Mouse (Mus musculus): ENCODE results near the gene Faah. TPM values are rescaled to one million over a fixed set of nuclear protein-coding genes. Genes with fewer than 3 reads are reported as not detected.

Faah gene
- total RNA-seq, 4 experiments from 2014 or later = 125 to 145 (median 136) TPM

GRCm38 (mm10) chr4:116001206-116001605 lies 16.5 kb downstream of the Faah start:
- DNase-seq (ENCODE audit: low spot score in 2 of 2) = no peak

DNA sequence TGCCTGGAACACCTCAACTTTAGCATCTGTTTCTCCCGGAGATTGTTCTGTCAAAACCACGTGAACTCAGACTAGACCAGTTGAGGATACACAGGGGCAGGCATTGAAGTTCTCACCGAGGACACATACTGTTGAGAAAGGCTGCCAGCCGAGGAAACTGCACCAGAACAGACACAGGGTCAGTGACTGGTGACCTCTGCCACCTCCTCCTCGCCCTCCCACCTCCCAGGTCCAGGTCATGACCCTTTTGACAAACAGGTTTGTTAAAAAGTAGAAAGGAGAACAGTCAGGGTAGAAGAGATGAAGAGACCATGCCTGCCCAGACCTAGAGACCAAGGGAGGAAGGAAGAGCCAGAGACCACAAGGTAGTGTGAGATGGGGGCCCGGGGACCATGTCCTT lies 17.1 kb downstream of the Faah start:
- no peak for DNase-seq (ENCODE audit: low spot score in 2 of 2)

- DNase-seq (ENCODE audit: low spot score in 2 of 2) = no peak
Measured at GRCm38 (mm10) chr4:115996729-115997128, 21.0 kb downstream of the Faah start.

DNA sequence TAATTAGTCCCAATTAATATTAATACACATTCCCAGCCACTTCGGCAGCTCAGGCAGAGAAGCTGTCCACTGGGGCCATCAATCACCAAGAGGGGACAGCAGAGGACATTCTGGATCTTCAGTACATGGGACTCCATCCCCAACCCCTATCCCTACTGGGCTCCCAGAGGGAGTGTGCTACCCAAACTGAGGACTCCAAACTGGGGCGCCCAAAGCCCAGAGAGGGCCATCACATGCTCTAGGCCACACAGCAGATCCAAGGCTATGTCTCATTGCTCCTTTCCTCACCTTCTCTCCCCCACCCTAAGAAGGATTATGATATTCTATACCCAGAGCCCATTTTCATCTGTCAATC lies 22.4 kb downstream of the Faah start:
- DNase-seq (ENCODE audit: low spot score in 2 of 2) = no peak

GRCm38 (mm10) chr4:115994662-115995375 lies 22.9 kb downstream of the Faah start:
- no peak for DNase-seq (ENCODE audit: low spot score in 2 of 2)

DNA sequence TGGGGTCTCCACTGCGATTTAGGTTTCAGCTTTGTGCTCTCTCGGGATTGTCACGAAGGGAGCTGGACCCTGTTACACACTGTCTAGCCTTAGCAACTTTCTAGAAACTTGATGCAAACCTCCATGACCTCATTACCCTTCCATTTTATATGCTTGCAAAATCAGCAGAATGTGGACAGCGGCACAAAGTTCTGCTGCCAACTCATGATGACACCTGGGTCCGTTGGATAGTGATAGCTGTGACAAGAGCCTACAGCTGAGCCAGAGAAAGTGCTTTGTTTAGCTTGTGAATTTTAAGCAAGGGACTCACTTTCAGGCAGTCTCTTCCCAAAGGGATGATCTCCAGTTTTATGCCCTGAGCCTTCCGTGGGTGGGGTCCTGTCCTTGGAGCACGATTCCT lies 28.3 kb downstream of the Faah start:
- DNase-seq (ENCODE audit: low spot score in 2 of 2) = no peak

DNA sequence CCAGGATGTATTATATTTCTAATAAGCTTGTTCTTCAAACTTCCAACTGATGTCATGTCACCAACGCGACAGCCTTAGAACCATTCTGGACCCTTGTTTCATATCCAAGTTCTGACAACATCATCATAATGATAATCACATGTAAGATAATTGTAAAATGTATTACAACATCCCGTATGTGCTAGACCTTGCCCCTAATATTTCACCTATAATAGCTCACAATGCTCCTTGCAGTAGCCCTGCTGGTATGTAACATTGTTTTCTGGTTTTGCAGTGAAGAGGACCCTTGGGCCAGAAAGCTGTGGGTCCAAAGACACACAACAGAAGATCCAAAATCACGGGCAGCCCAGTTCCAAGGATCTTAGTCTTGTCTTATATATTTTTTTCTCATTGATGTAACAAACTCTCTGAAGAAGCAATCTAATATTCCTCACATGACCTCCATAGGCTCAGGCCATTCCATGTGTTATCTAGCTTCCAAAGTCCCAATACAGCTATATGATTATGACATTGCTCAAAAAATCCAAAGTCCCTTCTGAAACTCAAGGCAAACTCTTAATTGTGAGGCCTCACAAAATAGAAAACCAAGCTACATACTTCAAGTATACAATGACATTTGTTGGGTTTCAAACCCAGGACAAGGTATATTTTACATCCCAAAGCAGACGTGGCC lies 29.7 kb downstream of the Faah start:
- no peak for DNase-seq (ENCODE audit: low spot score in 2 of 2)

DNA sequence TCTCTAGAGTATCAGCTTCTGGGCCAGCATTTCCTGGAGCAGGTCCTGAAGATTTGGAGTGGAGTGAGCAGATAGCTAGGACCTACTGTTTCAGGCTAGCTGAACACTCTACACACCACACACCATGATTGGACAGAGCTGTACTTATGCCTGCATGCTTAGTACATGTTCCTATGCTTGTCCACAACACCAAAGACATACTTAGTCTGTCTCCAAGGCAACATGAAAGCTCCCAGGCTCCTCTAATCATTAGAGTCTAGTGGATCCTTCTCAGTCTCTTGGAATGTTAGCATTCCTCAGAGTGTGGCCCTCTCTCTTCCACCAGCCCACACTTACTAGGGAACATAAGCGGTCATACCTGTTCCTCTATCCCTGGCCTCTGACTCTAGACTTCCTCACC lies 30.3 kb downstream of the Faah start:
- no peak for DNase-seq (ENCODE audit: low spot score in 2 of 2)

DNA sequence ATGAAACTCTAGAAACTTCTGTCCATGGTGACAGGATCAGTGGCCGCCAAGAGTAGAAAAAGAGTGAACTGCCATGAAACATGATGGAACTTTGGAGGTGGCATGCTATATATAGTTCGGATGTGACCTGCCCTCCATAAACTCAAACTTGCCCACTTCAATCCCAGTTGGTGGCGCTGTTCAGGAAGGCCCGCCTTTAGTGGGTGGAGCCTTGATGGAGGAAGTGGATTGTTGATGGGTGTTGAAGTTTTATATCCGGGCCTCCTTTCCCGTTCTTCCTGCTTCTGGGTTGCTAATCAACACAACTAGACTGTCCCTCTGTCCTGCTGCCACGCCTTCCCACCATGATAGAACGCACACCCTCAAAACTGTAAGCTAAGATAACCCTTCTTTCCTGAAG lies 32.8 kb downstream of the Faah start:
- no peak for DNase-seq (ENCODE audit: low spot score in 2 of 2)

GRCm38 (mm10) chr4:115984111-115984510 lies 33.6 kb downstream of the Faah start:
- DNase-seq (ENCODE audit: low spot score in 2 of 2) = peak; percentile 55 to 84

- peak in 1 of 2 experiments; percentile 76 for DNase-seq (ENCODE audit: low spot score in 2 of 2)
Measured at GRCm38 (mm10) chr4:115980676-115981075, 37.0 kb downstream of the Faah start.

DNA sequence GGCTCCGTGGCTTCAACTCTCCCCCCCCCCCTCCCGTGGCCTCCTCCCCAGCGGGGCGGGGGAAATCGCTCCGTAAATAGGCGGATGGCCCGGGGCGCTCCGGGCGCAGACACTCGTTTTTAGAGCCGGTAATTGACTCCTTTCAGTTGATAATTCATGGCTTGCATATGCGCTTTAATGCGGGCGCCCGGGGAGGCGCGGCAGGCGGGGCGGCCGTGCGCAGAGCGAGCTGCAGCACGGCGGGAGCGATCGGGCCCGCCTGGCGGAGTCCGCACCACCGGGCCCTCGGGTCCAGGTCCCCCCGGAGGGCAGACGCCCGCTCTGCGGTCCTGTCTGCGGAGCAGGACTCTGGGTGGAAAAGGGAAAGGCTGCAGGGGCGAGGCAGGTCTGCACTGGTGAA lies 38.3 kb downstream of the Faah start:
- no peak for DNase-seq (ENCODE audit: low spot score in 2 of 2)

DNA sequence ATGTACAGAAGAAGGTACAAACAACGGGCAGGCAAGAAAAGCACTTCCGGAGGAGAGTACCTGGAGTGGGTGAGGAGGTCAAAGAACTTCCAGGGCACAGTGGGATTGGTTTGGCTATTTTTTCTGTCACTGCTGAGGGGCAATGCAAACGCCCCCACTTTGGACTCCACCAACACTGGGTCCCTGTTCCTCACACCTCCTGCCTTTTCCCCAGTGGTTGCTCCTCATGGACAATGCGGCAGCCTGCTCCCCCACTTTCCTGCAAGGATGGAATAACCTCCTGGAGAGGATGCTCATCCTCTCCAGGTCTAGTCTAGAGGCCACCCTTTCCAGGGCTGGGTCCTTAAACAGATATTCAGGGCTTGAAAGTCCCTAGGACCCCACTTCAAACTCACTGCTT lies 38.8 kb downstream of the Faah start:
- DNase-seq (ENCODE audit: low spot score in 2 of 2) = no peak

- DNase-seq (ENCODE audit: low spot score in 2 of 2) = no peak
Measured at GRCm38 (mm10) chr4:115972543-115972942, 45.2 kb downstream of the Faah start.

- no peak for DNase-seq (ENCODE audit: low spot score in 2 of 2)
Measured at GRCm38 (mm10) chr4:115964446-115964845, 53.3 kb downstream of the Faah start.

DNA sequence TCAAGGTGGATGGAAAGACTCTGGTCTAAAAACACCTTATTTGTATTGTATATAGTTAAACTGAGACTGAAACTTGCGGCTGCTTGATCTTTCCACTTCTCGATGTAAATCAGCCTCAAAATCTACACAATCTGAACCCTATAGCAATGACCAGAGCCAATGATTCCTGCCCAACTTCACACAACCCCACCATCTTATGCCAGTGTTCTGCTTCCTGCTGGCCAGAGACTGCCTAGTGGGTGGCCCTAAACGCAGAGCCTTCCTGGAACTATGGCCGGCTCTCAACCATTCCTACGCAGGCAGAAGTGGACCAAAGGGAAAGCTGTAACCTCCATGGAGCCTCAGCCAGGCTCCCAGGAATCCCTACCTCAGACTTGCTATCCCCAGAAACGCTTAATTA lies 54.0 kb downstream of the Faah start:
- DNase-seq (ENCODE audit: low spot score in 2 of 2) = no peak

DNA sequence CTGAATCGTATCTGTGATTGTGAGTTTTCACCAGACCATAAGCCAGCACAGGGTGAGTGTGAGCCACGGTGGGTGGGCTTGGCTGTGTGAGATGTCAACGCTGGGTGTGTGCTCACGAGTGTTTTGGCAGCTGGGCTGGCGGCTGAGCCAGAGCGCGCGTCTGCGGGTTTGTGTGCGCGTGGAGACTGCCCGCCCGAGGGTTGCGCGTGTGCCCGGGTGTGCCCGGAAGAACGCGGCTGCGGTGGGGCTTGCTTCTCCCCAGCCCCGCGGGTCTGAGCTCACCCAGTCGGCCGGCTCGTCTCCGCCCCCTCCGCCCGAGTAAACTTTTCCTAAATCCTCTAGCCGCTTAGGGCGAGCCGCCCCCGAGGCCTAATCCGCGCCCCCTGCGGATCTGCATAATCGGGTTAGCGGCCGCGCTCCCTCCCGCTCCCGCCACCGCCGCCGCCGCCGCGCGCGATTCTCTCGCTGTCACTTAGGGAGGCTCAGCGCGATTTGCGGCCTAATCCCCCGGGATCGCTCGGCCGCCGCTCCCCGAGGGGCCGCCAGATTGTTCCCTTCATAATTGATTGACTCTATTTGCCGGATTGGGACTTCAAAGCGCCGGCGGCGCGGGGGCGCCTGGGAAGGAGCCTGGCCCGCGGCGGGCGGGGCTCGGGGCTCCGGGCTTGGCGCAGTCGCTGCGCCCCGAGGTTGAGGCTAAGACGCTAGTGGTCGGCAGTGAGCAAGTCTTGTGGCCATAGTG lies 54.9 kb downstream of the Faah start:
- peak in 1 of 2 experiments; percentile 28 for DNase-seq (ENCODE audit: low spot score in 2 of 2)

DNA sequence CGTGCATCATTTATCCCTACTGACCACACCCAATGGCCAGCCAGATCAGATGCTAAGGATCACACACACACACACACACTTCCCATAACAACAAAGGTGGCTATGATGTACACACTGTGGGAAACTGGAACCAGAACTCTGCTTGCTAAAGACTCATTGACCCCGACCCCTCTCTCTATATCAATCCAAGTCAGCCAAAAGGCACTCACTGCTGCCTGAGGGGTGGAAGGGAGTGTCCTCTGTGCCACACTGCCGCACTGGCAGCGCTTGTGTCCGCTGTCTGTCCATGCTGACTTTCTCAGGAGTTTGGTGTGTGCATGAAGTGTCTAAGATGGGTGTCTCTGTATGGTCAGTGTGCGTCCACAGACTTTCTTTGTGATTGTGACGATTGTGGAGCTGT lies 55.7 kb downstream of the Faah start:
- DNase-seq (ENCODE audit: low spot score in 2 of 2) = no peak

GRCm38 (mm10) chr4:115959546-115959945 lies 58.2 kb downstream of the Faah start:
- DNase-seq (ENCODE audit: low spot score in 2 of 2) = no peak

- no peak for DNase-seq (ENCODE audit: low spot score in 2 of 2)
Measured at GRCm38 (mm10) chr4:115955494-115955775, 62.3 kb downstream of the Faah start.

GRCm38 (mm10) chr4:115954656-115955493 lies 62.9 kb downstream of the Faah start:
- DNase-seq (ENCODE audit: low spot score in 2 of 2) = no peak

DNA sequence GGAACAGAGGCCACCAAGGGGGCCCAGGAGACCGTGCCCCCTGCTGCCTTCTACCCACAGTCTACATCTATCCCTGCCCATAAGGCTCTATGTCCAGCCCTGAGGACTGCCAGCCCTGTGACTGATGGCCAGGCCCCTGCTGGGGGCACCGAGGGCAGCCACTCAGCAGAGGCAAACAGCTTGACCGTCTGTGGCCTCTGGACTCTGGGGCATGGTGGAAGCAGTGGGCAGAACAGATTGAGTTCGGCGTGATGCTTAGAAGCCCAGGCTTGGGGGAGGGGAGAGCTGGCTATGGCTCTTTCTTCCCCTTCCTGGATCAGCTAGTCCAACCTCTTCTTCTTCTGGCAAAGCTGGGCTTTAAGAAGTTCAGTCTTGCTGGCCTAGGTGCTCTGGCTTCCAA lies 64.2 kb downstream of the Faah start:
- DNase-seq (ENCODE audit: low spot score in 2 of 2) = no peak

All from layer of hippocampus, adult 8-10 months (tissue).